Mouse (Mus musculus) heart, embryonic 14.5 days (tissue): Measurements from ENCODE around the gene Tcn2. TPM values are rescaled to one million over a fixed set of nuclear protein-coding genes. Genes with fewer than 3 reads are reported as not detected.
"Not testable (repeated sequence)": the region's sequence is repeated elsewhere in the genome, so short reads cannot be mapped to it uniquely, and the experiment has no call there.

Source experiments
- ATAC-seq: fragments of 200-750 bp; cut with Nextera tagmentation; 2 replicates; pipeline ENCODE4 v1.8.0; 2017; ENCODE audit warnings: low read depth, moderate TSS enrichment; ENCODE audit not compliant: insufficient number of reproducible peaks, insufficient read depth, low FRiP score
- H3K27ac ChIP-seq, 2 experiments: fragments of 200-500 bp in 1 of 2; fragments of 300-500 bp in 1 of 2; sonication (generic) in 1 of 2; replicated peaks in 1 of 2; 2 replicates each; pipeline ENCODE4 v1.5.1; 2012 to 2014; ENCODE audit warnings: low read depth in 2 of 2, low read length in 2 of 2, control low read depth in 1 of 2, mild to moderate bottlenecking in 1 of 2, mixed read lengths in 1 of 2; ENCODE audit not compliant: control insufficient read depth in 1 of 2, insufficient read depth in 1 of 2
- H3K27me3 ChIP-seq: fragments of 300-500 bp; sonication (generic); 2 replicates; pipeline ENCODE4 v1.6.1; 2014; ENCODE audit warnings: mild to moderate bottlenecking, low read length, control low read depth; ENCODE audit not compliant: control insufficient read depth, insufficient read depth
- H3K36me3 ChIP-seq: fragments of 300-500 bp; sonication (generic); 2 replicates; pipeline ENCODE4 v1.6.1; 2014; ENCODE audit warnings: mild to moderate bottlenecking, control low read depth, low read length, mixed read lengths; ENCODE audit not compliant: control insufficient read depth, insufficient read depth
- H3K4me1 ChIP-seq, 2 experiments: fragments of 200-500 bp in 1 of 2; fragments of 300-500 bp in 1 of 2; sonication (generic) in 1 of 2; 2 replicates each; pipeline ENCODE4 v1.6.1; 2012 to 2014; ENCODE audit warnings: low read length in 2 of 2, control low read depth in 1 of 2, mixed read lengths in 1 of 2; ENCODE audit not compliant: control insufficient read depth in 2 of 2, insufficient read depth in 2 of 2
- H3K4me2 ChIP-seq: fragments of 300-500 bp; sonication (generic); 2 replicates; pipeline ENCODE4 v1.6.1; 2014; ENCODE audit warnings: mild to moderate bottlenecking, low read length
- H3K4me3 ChIP-seq, 2 experiments: fragments of 200-500 bp in 1 of 2; fragments of 300-500 bp in 1 of 2; sonication (generic) in 1 of 2; 2 replicates each; pipeline ENCODE4 v1.5.1; 2012 to 2014; ENCODE audit warnings: low read length in 2 of 2, mild to moderate bottlenecking in 2 of 2, control low read depth in 1 of 2, low read depth in 1 of 2, moderate library complexity in 1 of 2; ENCODE audit not compliant: control insufficient read depth in 1 of 2, insufficient read depth in 1 of 2
- H3K9ac ChIP-seq: fragments of 300-500 bp; sonication (generic); 2 replicates; pipeline ENCODE4 v1.6.1; 2014; ENCODE audit warnings: mild to moderate bottlenecking, low read length
- H3K9me3 ChIP-seq: fragments of 300-500 bp; sonication (generic); 2 replicates; pipeline ENCODE4 v1.6.1; 2016; ENCODE audit warnings: low read length, control low read depth; ENCODE audit not compliant: control insufficient read depth
- WGBS: fragments of 180-500 bp; shearing (Covaris S2); extraction: QIAGEN DNeasy Blood & Tissue Kit; methylation state at CpG from one replicate; pipeline ENCODE4 v1.1.7; 2014; 5-methylcytosine and 5-hydroxymethylcytosine counted together
- polyA plus RNA-seq: library from polyadenylated mRNA; unstranded; fragments of >200 nt; fragmentation: Nextera tagmentation; extraction: Ambion mirVana; gene quantifications from 2 replicates; pipeline ENCODE4 v1.2.1, GENCODE M21; 2014

Tcn2 gene
- polyA plus RNA-seq, 1 experiment from 2014 or later, result 91.6 TPM

DNA sequence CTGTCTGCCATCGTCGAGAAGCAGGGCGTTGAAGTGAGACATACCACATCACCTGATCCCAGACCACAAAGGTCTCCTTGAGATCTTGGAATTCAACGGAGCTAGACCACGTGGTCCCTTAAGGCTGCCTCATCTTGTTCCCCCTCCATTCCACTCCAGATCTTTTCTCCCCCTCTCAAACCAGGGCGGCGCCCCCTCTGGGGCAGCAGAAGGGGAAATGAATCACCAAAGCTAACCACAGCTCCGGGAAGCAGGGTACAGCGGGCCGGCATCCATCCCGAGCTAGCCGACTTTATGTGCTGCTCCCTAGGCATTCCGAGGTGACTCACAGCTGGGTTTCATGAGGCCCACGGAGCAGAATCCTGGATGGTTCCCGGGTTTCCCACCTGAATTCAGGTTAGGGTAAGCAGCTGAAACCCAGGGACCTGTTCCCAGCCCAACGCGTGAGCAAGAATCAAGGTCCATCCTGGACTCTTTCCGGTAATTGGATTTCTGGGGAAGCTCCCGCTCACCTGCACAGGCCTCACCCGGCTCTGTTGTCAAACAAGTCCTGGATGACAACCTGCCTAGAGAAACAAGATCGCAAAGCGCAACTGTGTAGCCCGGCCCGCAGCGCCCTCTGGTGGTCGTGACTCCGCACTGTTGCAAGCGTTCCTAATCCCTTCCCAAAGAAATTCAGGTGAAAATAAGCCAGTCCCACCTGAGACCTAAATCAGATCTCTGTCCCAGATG is 17.7 kb downstream of the Tcn2 start, which contains the start of gene Slc35e4:
Slc35e4 (minus strand) TSS at position 556 of the 732 bp plus-strand sequence.
- Histone ChIP-seq H3K27me3 (no peaks in the 10 kb centered on the region), H3K9ac (peak within 1 kb of the TSS; percentile 75), H3K4me1 (peaks cover 29 to 40% of the 10 kb centered on the region in 2 experiments), H3K27ac (peak within 1 kb of the TSS; percentile 56 to 75; a peak in 3 of 4 replicates), H3K4me3 (peak within 1 kb of the TSS; percentile 53 to 67), H3K4me2 (peak within 1 kb of the TSS; percentile 96), H3K36me3 (peaks cover 13% of the 10 kb centered on the region), H3K9me3 (no peaks in the 10 kb centered on the region)
- under 1% methylated on average over 28 of the region's 28 CpGs for WGBS
- peak; percentile 55 for ATAC-seq

DNA sequence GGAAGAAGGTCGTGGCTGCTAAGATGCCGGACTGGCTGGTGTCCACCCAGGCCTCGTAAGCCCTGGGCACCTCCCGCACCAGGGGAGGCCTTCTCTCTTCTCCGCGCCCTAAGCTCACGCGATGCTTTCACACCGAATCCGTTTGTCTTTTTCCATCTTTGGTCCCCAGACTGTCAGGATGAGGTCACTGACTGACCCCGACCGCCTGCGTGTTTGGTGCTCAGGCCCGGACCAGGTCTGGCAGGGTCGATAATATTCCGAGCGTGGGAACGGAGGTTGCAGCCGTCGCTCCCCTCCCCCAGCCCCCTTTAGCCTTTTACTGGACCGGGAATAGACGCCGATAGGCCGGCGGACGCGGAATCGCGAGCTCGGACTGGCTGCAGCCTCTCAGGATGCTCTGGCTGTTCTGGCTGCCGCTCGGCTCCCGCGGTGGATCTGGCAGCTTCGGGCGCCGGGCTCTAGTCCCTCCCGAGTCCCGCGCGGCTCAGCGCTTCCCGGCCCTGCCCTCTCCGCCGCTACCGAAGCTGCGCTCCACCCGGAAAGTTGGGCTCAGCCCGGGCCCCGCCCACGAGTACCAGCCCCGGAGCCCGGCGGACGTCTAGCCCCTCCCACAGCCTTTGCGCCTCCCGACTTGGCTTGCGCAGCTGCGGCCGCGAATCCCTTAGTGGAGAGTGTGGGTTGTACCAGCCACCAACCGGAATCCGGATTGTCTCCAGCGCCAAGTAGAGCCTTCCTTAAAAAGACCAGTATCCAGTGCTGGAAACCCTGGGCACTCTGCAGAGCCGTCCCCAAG is 18.4 kb downstream of the Tcn2 start:
- Histone ChIP-seq H3K9me3 (no peaks in the 10 kb centered on the region), H3K4me3 (peak overlapping the region; percentile 53 to 67), H3K4me2 (peak overlapping the region; percentile 96), H3K27ac (peak overlapping the region; percentile 56 to 75; a peak in 3 of 4 replicates), H3K4me1 (peaks cover 29 to 40% of the 10 kb centered on the region in 2 experiments), H3K36me3 (peaks cover 10% of the 10 kb centered on the region; the same call in 1 of the 2 replicates), H3K27me3 (no peaks in the 10 kb centered on the region), H3K9ac (peak overlapping the region; percentile 75)
- ATAC-seq, result peak; percentile 84
- under 1% methylated on average over 62 of the region's 65 CpGs for WGBS

DNA sequence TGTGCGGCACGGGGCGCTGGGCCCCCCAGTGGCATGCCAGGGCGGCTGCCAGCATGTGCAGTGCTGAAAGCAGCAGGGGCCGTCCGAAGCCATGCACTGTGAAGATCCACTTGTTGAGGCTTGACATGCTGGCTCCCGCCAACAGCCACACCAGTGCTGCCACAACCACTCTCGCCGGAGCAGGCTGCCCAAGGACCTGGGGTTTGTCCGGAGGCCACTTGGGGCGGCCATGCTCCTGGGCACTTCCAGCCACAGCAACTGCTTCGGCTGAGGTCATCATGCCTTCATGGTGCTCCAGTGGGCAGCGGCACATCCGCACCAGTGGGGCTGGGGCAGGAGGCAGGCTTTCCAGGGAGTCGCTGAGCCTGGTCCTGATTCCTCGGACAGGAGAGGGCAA is 19.1 kb downstream of the Tcn2 start:
- H3K27ac ChIP-seq, result no peak overlapping the region
- H3K9me3 ChIP-seq, result no peaks in the 10 kb centered on the region
- peaks cover 29 to 40% of the 10 kb centered on the region in 2 experiments for H3K4me1 ChIP-seq
- peaks cover 10% of the 10 kb centered on the region; the same call in 1 of the 2 replicates for H3K36me3 ChIP-seq
- H3K4me3 ChIP-seq, result peak overlapping the region; percentile 53 to 67
- ATAC-seq, result no peak
- no peaks in the 10 kb centered on the region for H3K27me3 ChIP-seq
- peak overlapping the region; percentile 75 for H3K9ac ChIP-seq
- WGBS, result 4% methylated on average over 16 of the region's 16 CpGs
- H3K4me2 ChIP-seq, result peak overlapping the region; percentile 96

- no peaks in the 10 kb centered on the region for H3K9me3 ChIP-seq
- H3K36me3 ChIP-seq, result peaks cover 11% of the 10 kb centered on the region; the same call in 1 of the 2 replicates
- peaks cover 29 to 40% of the 10 kb centered on the region in 2 experiments for H3K4me1 ChIP-seq
- peak overlapping the region; percentile 53 to 67 for H3K4me3 ChIP-seq
- peak overlapping the region; percentile 96 for H3K4me2 ChIP-seq
- no peak for ATAC-seq
- H3K27me3 ChIP-seq, result no peaks in the 10 kb centered on the region
- 0 out of 4 replicates have a peak overlapping the region, but pooled peaks of 1 of the 2 experiments have one; percentile 23 for H3K27ac ChIP-seq
- 17% methylated on average over 19 of the region's 19 CpGs for WGBS
- peak overlapping the region; percentile 75 for H3K9ac ChIP-seq
These were observed 19.7 kb downstream of the Tcn2 start for GRCm38 (mm10) chr11:3912100-3912874.

DNA sequence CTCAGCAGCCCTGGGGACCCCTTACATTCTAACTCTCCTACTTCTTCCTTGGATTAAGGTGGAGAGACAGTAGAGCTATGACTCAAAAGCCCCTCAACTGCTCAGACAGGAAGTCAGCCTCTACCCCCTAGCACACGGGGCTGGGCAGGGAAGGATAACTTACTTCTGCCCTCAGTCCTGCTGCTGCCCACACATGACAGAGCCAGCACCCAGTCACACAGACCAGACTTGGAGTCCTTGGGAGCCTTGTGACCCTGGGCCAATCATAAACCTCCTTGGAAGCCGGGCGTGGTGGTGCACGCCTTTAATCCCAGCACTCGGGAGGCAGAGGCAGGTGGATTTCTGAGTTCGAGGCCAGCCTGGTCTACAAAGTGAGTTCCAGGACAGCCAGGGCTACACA is 20.5 kb downstream of the Tcn2 start:
- H3K9ac ChIP-seq, H3K4me3 ChIP-seq, H3K36me3 ChIP-seq, H3K27me3 ChIP-seq, H3K9me3 ChIP-seq, ATAC-seq: not testable (repeated sequence)
- peaks cover 29 to 40% of the 10 kb centered on the region in 2 experiments for H3K4me1 ChIP-seq
- 0 out of 4 replicates have a peak overlapping the region, but pooled peaks of 1 of the 2 experiments have one; percentile 17 for H3K27ac ChIP-seq
- 85% methylated on average over 5 of the region's 6 CpGs for WGBS
- peak overlapping the region; percentile 96; the same call in 1 of the 2 replicates for H3K4me2 ChIP-seq

GRCm38 (mm10) chr11:3910513-3911310 is 21.2 kb downstream of the Tcn2 start:
- Histone ChIP-seq H3K9ac (peak overlapping the region; percentile 41; the same call in 1 of the 2 replicates), H3K27me3 (no peaks in the 10 kb centered on the region), H3K36me3 (peaks cover 9% of the 10 kb centered on the region; the same call in 1 of the 2 replicates), H3K27ac (peak overlapping the region; percentile 3 to 35; a peak in 2 of 4 replicates), H3K4me2 (peak overlapping the region; percentile 96), H3K4me1 (peaks cover 29 to 34% of the 10 kb centered on the region in 2 experiments), H3K4me3 (no peak overlapping the region), H3K9me3 (no peaks in the 10 kb centered on the region)
- WGBS, result 37% methylated on average over 5 of the region's 5 CpGs
- no peak for ATAC-seq
